Mouse (Mus musculus): ENCODE results near the gene Pcsk1.
A peak's percentile ranks its signal among the peaks of the same experiment; 100 is the strongest.

Pcsk1 gene

DNA sequence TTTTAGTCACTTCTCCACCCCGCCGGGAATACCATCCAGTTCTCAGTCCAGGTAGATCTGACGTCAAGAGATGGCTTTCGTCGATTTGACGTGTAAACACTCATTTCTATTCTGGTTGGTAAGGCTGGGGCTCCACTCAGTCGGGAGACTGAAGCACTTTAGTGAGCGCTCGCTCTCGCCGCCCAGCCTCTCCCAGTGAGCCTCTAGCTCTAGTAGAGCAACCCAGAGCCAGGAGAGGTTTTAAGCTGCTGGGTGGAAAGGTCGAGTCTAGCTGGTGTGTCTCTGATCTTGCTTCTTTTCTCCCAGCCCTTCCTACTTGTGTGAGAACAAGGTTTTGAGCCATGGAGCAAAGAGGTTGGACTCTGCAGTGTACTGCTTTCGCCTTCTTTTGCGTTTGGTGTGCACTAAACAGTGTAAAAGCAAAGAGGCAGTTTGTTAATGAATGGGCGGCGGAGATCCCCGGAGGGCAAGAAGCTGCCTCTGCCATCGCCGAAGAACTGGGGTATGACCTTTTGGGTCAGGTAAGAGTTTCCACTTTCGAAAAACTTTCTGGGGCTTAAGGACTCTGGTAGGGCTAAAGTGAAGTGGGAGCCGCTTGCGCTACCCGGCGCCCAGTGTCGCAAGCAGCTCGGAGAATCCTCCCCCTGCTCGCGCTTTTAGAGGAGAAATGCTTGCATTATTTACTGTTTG is at the start of gene Pcsk1:
Gene Pcsk1, plus strand, starts transcription at position 106 of the 690 bp plus-strand sequence.
- DNase-seq = peak; percentile 71

DNA sequence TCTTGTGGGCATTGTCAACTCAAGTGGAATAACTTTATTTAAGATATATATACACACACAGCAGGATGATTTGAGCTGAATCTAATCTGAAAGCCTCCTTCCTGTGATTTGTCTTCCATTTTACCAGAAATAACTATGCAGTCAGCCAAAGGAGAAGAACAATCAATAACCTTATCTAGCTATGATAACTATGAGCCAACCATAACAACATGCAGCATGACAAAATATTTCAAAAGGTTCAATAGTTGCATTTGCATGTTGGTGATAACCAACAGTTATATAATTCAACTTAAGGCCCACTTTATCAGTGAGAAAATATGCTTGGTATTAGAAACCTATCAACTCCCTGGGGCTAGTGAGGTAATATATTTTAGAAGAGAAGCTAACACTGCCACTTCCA is 30.8 kb upstream of the Pcsk1 start:
- DNase-seq = no peak

GRCm38 (mm10) chr13:75063947-75064346 is 25.7 kb upstream of the Pcsk1 start:
- no peak for DNase-seq

GRCm38 (mm10) chr13:75088597-75088996 is 1.0 kb upstream of the Pcsk1 start:
- no peak for DNase-seq

DNA sequence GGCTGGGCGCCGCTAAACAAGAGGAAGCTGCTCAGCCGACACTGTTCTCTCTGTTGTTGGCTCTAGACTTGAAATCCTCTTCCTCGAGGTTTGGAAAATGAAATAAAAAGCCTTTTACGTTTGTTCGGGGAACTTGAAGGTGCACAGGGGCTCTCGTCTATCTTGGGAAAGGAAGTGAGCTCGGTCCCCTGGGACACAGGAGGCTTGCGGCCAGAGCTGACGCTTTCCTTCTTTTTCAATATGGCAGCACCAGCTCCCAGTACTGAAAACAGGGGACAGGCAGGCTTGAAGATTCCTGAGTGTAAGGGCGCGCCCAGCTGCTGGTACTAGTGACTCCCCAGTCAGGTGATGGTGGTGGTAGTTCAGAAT is 769 bp downstream of the Pcsk1 start:
- DNase-seq = peak; percentile 37

- peak; percentile 17 for DNase-seq
These were observed 1.4 kb downstream of the Pcsk1 start for GRCm38 (mm10) chr13:75091071-75091470.

GRCm38 (mm10) chr13:75095487-75095886 is 5.9 kb downstream of the Pcsk1 start:
- no peak for DNase-seq

GRCm38 (mm10) chr13:75113114-75113513 is 23.5 kb downstream of the Pcsk1 start:
- no peak for DNase-seq

DNA sequence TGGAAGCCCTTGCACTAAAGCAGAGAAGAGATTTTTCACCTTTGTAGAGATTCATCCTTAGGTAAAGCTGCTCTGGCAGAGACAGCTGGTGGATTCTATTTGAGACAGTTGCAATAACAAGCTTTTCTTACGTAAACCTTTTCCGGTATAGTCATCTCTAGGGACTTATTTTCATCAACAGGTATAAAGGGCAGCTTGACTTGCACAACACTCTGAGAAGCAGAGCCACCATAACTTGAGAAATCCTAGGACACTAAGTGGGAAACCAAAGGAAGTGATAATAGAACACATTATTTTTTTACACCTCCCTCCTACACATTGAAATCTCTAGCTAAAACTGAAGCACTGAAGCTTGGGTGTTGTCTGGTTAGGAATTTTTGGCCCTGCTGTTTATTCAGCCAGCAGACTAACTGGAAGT is 24.4 kb downstream of the Pcsk1 start:
- DNase-seq = peak; percentile 18

GRCm38 (mm10) chr13:75114838-75115237 is 25.2 kb downstream of the Pcsk1 start:
- no peak for DNase-seq

DNA sequence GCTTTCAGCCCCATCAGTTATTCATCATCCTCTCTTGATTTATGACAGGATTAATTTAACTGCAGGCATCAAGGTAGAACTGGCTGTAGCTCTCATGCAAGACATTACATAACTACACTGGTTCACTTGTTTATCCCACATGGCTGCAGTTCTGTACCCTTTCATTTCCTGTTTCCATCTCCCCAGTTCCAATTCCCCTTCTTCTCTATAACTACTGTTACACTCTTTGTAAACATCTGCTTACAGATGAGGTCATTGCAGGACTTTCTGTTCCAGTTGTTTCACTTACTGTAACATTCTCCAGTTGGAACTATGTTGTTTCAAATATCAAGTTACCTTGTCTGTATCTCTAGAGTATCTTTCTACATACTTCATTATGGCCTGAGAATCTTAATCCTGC is 46.2 kb downstream of the Pcsk1 start:
- no peak for DNase-seq

DNA sequence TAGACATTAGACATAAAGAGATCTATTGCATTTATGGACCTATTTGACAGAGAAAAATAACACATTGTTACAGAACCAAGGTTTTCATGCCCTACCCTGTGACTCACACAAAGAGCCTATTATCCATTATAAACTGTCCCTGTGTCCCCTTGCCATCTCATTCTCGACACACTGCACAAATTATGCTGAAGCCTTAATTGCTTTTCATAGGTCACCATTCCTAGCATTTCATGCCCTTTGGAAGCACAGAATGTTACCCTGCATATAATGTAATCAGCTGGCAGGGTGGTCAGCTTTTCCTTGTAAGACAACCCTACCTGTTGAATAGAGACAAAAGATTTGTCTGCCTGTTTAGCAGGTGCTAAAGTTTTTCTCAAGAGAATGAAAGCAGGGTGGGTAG is 71.0 kb downstream of the Pcsk1 start:
- no peak for DNase-seq

DNA sequence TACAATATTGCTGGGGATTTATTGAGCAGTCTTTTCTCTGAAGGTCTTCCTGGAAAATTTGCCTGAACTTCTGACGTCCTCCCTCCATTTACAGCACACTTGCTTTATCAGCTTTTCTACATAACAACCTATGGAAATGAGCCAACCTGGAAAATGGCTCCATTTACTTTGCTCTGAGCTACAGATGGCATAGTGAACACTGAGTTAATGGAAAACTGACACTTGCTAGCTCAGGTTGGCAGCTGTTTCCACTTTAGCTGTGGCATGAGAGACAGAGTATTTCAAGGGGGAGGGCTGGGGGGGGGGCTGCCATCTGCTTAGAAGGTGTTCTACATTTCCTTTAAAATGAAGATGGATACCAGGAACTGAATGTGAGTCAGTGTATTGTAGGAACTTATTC is 73.8 kb downstream of the Pcsk1 start:
- DNase-seq = no peak
